15 mouse cellular contexts compared by ENCODE assay signal in the genomic region with DNA sequence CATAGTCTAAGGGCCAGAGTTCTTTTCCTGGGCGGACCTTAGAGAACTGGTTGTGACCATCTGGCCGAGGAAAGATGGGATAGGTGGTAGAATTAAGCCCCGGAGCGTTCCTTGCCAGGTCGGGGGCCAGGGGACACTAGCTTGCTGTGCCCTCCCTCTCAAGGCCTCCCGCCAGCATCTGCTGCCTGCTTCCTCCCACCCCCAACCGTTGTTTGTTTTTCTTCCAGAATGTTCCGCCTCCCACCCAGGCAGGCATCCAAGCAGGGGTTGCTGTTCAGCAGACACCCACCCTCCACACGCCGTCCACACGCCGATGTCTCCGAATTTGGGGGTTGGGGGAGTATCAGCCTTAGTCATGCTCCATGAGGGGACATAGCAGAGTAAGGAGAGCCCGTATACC. TPM values are rescaled to one million over a fixed set of nuclear protein-coding genes. Genes with fewer than 3 reads are reported as not detected.
A peak's percentile ranks its signal among the peaks of the same experiment; 100 is the strongest.
DNase-seq lines count a peak whose midpoint lies in the region; ATAC-seq and TF ChIP-seq lines count a peak whose summit lies in the region.
"Had no signal": no experiment of that assay in that cellular context is flagged by ENCODE, and none has a peak within 500 bp of the region (broad histone marks: within the 10 kb centered on the region; RNA-seq: fewer than 3 reads in every experiment).

No protein-coding gene starts in this region.

- no peak for ATAC-seq in kidney, embryonic 16.5 days (ENCODE audit: low FRiP score, low TSS enrichment)
- ATAC-seq in stomach, postnatal 0 days (ENCODE audit: low FRiP score, low TSS enrichment) = no peak
- ATAC-seq: forebrain, postnatal 0 days had no signal

- no peaks in the 10 kb centered on the region for H3K36me3 ChIP-seq in kidney, embryonic 16.5 days (ENCODE audit: insufficient read depth, low read length)
- H3K36me3 ChIP-seq in stomach, postnatal 0 days (ENCODE audit: control insufficient read depth, insufficient read depth, low read length) = no peaks in the 10 kb centered on the region
- H3K36me3 ChIP-seq: neural tube, embryonic 15.5 days had no signal

- intact Hi-C loops in gastrocnemius, adult 2 months (cut with DNase I) = no loop called here

- no peaks in the 10 kb centered on the region for H3K9me3 ChIP-seq in kidney, embryonic 16.5 days (ENCODE audit: low read length)
- H3K9me3 ChIP-seq in stomach, postnatal 0 days (ENCODE audit: control insufficient read depth, low read length) = no peaks in the 10 kb centered on the region
- H3K9me3 ChIP-seq: neural tube, embryonic 15.5 days had no signal

- no peaks in the 10 kb centered on the region for H3K27me3 ChIP-seq in kidney, embryonic 16.5 days (ENCODE audit: insufficient read depth, low read length)
- H3K27me3 ChIP-seq in stomach, postnatal 0 days (ENCODE audit: control insufficient read depth, insufficient read depth, low read length) = no peaks in the 10 kb centered on the region

- no peak overlapping the region for H3K4me3 ChIP-seq in gastrocnemius, adult 2 months
- H3K4me3 ChIP-seq in kidney, embryonic 16.5 days (ENCODE audit: low read length) = no peak overlapping the region
- H3K4me3 ChIP-seq in stomach, postnatal 0 days (ENCODE audit: low read depth, low read length) = no peak overlapping the region
- H3K4me3 ChIP-seq: neural tube, embryonic 15.5 days had no signal

- H3K4me2 ChIP-seq in kidney, embryonic 16.5 days (replicated peaks; ENCODE audit: low read depth, low read length) = no peak overlapping the region
- H3K4me2 ChIP-seq in stomach, postnatal 0 days (replicated peaks; ENCODE audit: low read depth) = no peak overlapping the region
- H3K4me2 ChIP-seq: neural tube, embryonic 15.5 days had no signal

- DNase-seq in gastrocnemius, adult 2 months = no peak
- no peak for DNase-seq in gastrocnemius, postnatal 4 days (ENCODE audit: low spot score in 2 of 2)
- DNase-seq in kidney, adult 11 months = no peak
- peak; percentile 44 to 65 for DNase-seq in right cerebral cortex, postnatal 10 days (ENCODE audit: low spot score in 2 of 2)
- no peak for DNase-seq in right cerebral cortex, postnatal 36 days (ENCODE audit: low spot score in 2 of 2)
- no peak for DNase-seq in stomach, postnatal 0 days (ENCODE audit: low spot score)
- DNase-seq in yolk sac, embryonic 10.5 days (ENCODE audit: low spot score) = no peak
- DNase-seq: cerebellum, adult 11-12 months; forebrain, postnatal 0 days; gastrocnemius, postnatal 25 days; midbrain, embryonic 14.5 days; right cerebral cortex, adult 18-20 months; thymus, postnatal 4 days had no signal

- peaks cover 73% of the 10 kb centered on the region for H3K4me1 ChIP-seq in kidney, embryonic 16.5 days (ENCODE audit: insufficient read depth, low read length)
- H3K4me1 ChIP-seq in stomach, postnatal 0 days (replicated peaks; ENCODE audit: control insufficient read depth, insufficient read depth) = peaks cover 21% of the 10 kb centered on the region

- peak overlapping the region; percentile 83; the same call in 1 of the 2 replicates for H3K27ac ChIP-seq in gastrocnemius, adult 2 months
- H3K27ac ChIP-seq in kidney, embryonic 16.5 days (ENCODE audit: low read length) = peak overlapping the region; percentile 94
- peak overlapping the region; percentile 65 for H3K27ac ChIP-seq in stomach, postnatal 0 days (replicated peaks)
- H3K27ac ChIP-seq: neural tube, embryonic 15.5 days had no signal

- TF ChIP-seq EP300 in stomach, postnatal 0 days (optimal IDR thresholded peaks at IDR 0.05) = no peak

- 20% methylated on average over 14 of the region's 14 CpGs for WGBS in kidney, embryonic 16.5 days
- 56% methylated on average over 14 of the region's 14 CpGs for WGBS in stomach, postnatal 0 days

- no peak for TF ChIP-seq CTCF in gastrocnemius, adult 2 months (IDR thresholded peaks at IDR 0.05)
- no peak for TF ChIP-seq CTCF in stomach, postnatal 0 days (IDR thresholded peaks at IDR 0.05; ENCODE audit: low read depth)

- H3K9ac ChIP-seq in kidney, embryonic 16.5 days (replicated peaks; ENCODE audit: low read length) = no peak overlapping the region
- no peak overlapping the region for H3K9ac ChIP-seq in stomach, postnatal 0 days (ENCODE audit: low read length)
- H3K9ac ChIP-seq: forebrain, postnatal 0 days; neural tube, embryonic 15.5 days had no signal

RNA-seq across cellular contexts. Expression of a gene that starts 49.8 kb away (rescaled TPM):
- 10 to 100 TPM; 26.5 to 37.3 TPM for total RNA-seq in gastrocnemius, adult 2 months (2021)
- 10 to 100 TPM; 45.9 to 48.7 TPM for total RNA-seq in gastrocnemius, postnatal 4 days (2021)
- 6.7 and 7.9 TPM in 2 replicates for polyA plus RNA-seq in kidney, embryonic 16.5 days (2015; fragmentation: Nextera tagmentation; extraction: Ambion mirVana)
- 6.4 and 7.0 TPM in 2 replicates for polyA plus RNA-seq in stomach, postnatal 0 days (2015; fragmentation: Nextera tagmentation; extraction: Ambion mirVana)

Comparison
In these comparisons a context has a peak if more than half of its experiments do, and no peak if none do; other contexts are left out.
1. DNase-seq: peak in right cerebral cortex, postnatal 10 days (2 of 2); none in gastrocnemius, adult 2 months (single experiment), gastrocnemius, postnatal 4 days (0 of 2), kidney, adult 11 months (single experiment), right cerebral cortex, postnatal 36 days (0 of 2), stomach, postnatal 0 days (single experiment) and yolk sac, embryonic 10.5 days (single experiment).
2. Peak in every context shown above with its lines, with median percentiles within 50 percentile points of each other: H3K27ac ChIP-seq.